Mouse (Mus musculus) adrenal gland, postnatal 36 days (tissue): ENCODE data around the gene Arhgap15. TPM values are rescaled to one million over a fixed set of nuclear protein-coding genes. Genes with fewer than 3 reads are reported as not detected.

Experiments
- DNase-seq, 2 experiments: peaks; one replicate each; pipeline ENCODE4 v3.0.0; 2021; ENCODE audit warnings: mixed read lengths in 1 of 2
- total RNA-seq, 2 experiments: library from RNA; stranded (reverse); gene quantifications; 2 replicates each; pipeline ENCODE4 v1.2.3; 2021

Arhgap15 gene
- total RNA-seq, 2 experiments from 2014 or later: 1.7 to 3.3 TPM

DNA sequence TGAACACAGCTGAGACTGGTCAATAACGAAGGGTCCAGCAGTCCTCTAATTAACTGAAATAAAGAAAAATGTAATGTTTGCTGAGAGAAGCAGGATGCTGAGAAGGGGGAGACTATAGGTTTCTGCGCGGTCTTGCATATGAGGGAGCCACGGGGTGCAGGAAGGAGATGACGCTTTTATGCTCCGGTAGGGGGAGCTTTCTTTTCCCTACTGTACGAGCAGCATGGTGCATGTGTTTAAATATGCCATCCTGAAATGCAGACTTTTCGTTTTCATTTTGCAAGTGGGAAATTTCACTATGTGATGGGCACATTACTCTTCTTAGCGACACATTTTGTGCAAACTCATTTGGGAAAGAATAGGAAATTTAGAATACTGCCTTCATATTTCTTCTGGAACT is 442.1 kb downstream of the Arhgap15 start:
- no peak for DNase-seq

DNA sequence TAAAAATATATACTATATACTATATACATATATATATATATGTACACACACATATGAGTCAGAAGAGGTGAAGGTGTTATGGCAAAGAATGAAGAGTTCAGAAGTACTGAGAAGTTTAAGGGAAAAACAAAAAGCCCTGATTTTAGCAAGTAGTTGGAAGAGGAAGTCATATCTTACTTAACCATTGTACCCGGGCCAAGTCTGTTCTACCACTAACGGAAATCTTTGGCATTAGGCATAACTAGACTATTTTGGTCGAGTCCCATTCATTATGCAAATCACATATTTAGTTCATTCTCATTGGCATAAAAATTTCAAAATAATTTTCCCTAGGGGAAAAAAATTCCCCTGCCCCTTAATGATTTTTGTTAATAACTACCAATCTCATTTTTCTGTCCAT is 443.4 kb downstream of the Arhgap15 start:
- DNase-seq: peak in 1 of 2 experiments; percentile 3

GRCm38 (mm10) chr2:44215506-44215905 is 466.9 kb downstream of the Arhgap15 start:
- DNase-seq: no peak

DNA sequence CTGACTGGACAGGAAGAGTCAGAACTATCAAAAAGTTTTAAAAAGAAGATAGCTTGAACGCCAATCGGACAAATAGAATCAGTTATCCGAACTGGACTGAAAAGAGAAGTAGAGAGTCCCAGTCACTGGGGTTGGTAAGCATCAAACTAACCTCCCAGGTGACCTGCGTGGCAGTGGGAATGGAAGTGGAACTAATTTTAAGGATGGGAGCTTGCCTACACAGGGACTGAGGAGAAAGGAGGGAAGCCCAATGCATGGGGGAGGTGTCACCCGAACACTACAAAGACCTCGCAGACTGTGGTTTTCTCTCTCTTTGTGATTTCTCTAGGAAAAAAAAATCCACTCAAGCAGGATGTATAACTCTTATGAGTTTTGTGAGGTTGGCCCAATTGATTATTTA is 469.2 kb downstream of the Arhgap15 start:
- no peak for DNase-seq

DNA sequence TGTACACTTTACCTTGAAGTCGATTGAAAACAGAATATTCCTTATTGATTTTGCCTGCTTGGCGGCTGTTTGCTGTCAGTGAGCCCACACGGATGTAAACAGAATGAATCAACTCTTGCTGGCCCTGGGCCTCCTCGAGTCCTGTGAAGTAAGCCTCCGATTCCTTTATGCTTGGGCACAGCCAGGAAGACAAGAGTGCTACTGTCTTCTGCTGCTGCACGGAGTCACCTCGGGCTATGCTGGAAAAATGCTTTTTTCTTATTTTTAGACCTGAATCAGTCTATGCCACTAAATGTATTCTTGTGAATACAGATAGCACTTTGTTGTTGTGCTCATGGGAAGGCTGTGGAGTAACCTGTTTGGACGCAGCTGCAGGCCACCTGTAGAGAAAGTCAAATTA is 469.7 kb downstream of the Arhgap15 start:
- DNase-seq: no peak

DNA sequence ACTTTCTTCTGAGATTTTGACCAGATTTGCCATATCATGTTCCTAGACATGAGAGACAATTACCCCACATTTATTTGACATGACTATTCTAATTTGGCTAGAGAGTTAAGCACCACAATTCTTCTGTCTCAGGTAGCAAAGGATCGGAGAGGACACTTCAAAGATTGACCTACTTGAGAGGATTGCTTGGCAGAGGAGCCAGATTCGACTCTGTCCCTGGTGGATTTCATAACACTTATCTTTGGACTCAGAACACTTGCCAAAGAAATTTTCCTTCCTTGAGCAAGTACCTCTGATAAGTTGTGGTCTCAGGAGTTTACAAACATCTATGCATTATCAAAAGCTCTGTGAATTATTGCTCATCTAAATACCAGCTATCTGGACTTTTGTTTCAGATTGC is 473.1 kb downstream of the Arhgap15 start:
- DNase-seq: peak; percentile 1 to 5

DNA sequence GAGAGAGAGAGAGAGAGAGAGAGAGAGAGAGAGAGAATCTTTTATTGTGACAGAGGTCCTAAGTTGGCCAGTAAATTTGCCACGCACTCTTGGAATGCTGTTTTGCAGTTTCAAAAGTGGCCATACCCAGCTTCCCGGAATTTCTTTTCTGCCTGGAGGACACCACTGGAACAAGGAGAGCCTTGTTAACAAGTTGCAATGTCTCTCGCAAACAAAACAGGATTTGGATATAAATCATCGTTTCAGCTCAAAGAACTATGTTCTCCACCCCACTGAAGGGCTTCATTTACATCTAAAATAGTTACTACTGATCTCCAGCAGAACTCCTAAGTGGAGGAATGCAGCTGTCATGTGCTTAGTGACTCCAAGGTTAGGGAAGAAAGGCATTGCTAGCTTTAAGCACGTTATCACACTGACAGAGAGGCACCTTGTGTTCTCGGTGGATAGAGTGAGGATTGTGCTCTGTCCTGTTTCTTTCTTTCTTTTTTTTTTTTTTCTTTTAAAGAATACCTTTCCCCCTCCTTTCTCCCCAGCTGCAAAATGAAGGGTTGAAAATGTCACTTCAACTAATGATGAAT is 473.6 kb downstream of the Arhgap15 start:
- DNase-seq: peak in 1 of 2 experiments; percentile 16

GRCm38 (mm10) chr2:44234856-44235255 is 486.2 kb downstream of the Arhgap15 start:
- DNase-seq: no peak

DNA sequence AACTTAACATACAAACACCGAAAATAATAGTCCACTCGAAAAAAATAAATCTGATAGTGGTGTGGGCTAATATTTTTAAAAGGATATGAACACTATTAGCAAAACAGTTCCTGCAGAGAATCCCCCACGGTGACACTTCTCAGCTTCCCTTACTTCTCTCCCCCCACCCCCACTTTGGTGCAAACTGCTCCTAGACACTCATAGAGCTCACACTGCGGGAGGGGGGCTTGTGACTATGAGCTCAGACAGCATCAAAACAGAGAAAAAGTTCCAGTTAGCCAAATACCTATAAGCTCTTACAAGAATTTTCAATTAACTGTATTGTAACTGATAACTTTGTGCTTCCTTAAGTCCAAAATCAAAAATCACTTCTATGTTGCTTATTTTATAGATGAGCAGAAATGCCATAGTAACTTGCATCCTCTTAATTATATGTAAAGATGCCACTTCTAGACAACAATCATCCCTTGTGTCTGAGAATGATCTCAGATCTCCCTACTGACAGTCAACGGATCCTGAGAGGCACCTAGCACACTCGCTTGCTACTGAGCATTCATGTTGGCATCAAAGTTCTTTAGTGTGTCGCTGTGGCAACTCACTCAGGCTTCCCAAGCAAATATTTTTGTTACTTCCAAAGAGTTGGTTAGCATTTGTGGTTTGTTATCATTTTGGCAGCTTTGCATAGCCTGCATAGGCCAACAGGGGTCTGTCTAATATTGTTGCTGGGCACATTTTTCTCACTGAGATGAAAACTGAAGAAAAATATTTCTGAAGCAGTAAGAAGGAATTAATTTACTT is 493.2 kb downstream of the Arhgap15 start:
- no peak for DNase-seq

DNA sequence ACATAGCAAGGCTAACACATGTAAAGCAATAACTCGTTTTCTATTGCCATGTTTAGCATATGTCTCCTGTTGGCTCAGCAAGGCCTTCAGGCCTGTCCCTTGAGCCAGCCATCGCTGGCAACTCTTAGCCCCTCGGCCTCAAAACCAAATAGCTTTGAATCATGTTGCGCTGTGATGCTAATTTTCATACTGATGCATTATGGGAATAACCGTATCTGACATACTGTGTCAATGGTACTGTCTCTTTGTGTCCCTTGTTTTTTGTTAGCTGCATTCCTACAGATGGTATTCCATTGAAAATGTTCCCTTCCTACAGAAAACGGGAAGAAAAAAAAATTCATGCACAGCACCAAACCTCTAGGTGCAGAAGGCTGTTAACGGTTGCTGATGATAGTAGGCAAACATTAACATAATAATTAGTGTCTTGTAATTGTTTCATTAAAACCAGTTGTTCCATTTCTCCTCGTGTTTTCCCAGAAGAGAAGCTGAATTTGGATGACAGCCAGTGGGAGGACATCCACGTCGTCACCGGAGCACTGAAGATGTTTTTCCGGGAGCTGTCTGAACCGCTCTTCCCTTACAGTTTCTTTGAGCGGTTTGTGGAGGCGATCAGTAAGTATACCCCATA is 494.1 kb downstream of the Arhgap15 start:
- no peak for DNase-seq

GRCm38 (mm10) chr2:44255343-44255742 is 506.7 kb downstream of the Arhgap15 start:
- DNase-seq: no peak

DNA sequence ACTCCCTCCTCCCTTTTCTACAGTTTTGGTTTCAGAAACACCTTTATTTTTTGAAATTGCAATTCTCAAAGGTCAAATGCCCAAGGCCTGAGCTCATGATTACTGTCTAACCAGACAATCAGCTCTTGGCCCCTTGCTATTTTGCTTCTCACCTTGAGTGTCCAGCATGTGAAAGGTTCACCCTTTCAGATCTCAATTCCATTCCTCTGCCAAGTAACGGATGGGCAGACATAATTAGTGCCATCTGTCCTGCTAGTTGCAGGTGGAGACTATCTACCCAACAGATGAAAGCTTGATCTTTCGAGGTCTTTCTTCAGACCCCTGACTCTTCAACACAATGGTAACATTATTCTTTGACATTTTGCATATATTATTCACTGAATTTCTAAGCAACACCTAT is 509.3 kb downstream of the Arhgap15 start:
- DNase-seq: no peak

DNA sequence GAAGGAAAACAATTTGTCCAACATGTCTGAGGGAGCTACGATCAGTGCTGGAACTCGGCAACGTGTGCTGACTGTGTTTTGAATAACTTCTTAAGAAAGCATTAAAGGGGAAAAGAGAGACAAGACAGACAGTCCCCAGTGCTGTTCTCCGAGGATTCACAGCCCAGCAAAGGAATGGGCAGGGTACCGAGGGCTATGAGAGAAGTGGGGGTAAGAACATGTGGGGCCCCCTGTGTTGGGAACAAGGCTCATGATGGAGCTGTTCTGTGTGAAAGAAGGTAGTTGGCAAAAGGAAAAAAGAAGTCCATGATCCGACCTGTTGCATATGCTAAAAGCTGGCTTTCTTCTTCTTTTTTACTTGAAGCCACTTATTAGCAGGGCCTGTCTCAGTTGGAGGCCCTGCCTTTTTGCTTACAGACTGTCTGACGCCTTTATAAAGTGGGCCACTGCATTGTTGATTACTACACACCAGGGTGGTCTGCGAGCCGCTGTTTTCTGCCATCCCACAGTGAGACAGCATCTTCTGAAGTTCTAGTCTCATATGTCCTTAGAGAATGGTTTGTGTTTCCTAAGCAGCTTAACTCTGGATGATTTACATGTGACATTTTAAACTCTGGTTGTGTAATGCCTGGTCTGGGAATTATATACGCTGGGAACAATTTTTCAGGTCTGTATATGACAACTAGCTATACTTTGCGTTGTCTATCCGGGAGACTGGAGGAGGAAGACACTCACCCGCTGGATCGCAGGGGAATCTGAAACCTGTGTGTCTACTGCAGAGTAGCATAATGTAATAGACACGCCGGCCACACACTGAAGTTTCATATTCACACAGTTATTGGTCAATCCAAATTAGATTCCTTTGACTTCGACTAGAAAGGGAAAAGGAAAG is 523.1 kb downstream of the Arhgap15 start:
- no peak for DNase-seq

- no peak for DNase-seq
Observed at GRCm38 (mm10) chr2:44272606-44273005, 524.0 kb downstream of the Arhgap15 start.

DNA sequence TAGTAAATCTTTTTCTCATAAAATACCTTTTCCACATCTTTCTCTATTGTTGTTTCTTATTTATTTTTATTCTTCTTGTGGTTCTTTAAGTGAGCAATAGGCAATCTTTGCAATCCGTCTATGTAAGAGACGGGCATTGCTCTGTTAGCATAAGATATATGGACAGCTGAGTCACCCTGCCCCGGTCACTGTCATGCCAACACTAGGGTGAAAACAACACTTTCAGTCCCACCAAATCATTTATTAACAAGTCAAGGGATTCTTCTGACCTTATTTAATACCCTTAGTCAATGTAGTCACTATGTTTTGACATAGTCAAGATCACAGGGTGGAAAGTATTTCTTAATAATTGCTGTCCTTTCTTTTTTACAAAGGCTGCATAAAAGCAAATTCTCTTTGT is 525.8 kb downstream of the Arhgap15 start:
- DNase-seq: peak in 1 of 2 experiments; percentile 5

- DNase-seq: no peak
Observed at GRCm38 (mm10) chr2:44286181-44286719, 537.6 kb downstream of the Arhgap15 start.

DNA sequence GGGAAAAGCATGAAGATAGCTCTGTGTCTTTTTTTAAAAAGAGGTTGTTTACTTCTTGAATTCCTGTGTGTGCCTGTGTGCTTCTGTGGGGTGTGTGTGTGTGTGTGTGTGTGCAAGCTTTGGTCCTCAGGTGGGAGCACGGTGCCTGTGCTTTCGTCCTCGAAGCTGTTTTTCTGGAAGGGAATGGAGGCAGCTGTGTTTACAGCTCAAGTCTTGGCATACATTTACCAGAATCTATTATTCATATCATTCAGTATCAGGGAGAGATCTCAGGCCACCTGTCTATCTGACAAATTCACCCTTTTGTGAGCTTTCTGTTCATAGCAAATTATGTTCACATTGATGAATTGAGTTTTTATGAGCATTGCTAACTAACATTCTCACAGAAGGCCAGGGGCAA is 550.5 kb downstream of the Arhgap15 start:
- DNase-seq: no peak

GRCm38 (mm10) chr2:44299909-44300308 is 551.3 kb downstream of the Arhgap15 start:
- no peak for DNase-seq

DNA sequence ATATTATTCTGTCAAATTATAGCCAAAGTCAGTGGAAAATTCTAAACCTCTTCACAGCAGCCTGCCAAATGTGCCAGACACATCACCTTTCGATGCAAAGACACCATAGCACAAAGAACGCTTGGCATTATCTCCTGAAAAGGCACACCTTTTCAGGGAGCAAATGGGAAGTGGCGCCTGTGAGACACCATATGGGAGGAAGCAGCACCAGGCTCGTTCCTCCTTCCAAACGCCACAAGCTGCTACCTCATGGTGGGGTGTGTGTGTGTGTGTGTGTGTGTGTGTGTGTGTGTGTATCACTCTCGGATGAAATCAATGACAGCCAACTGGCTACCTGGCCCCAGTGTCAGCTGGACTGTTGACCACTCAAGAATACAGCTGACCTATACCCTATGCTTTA is 551.8 kb downstream of the Arhgap15 start:
- no peak for DNase-seq

GRCm38 (mm10) chr2:44304261-44304970 is 555.8 kb downstream of the Arhgap15 start:
- no peak for DNase-seq
